Mouse (Mus musculus) hindbrain, embryonic 11.5 days (tissue): ENCODE data around the gene Aprt. TPM values are rescaled to one million over a fixed set of nuclear protein-coding genes. Genes with fewer than 3 reads are reported as not detected.

Experiments used
- ATAC-seq: fragments of 200-750 bp; cut with Nextera tagmentation; 2 replicates; pipeline ENCODE4 v1.8.0; 2017; ENCODE audit warnings: mild to moderate bottlenecking, moderate TSS enrichment, moderate library complexity; ENCODE audit not compliant: low FRiP score
- DNase-seq: peaks from one replicate; pipeline ENCODE4 v3.0.0-alpha.2; 2015; ENCODE audit warnings: low spot score
- H3K27ac ChIP-seq: fragments of 300-500 bp; sonication (generic); 2 replicates; pipeline ENCODE4 v1.5.1; 2014; ENCODE audit warnings: mild to moderate bottlenecking, low read depth, low read length
- H3K27me3 ChIP-seq: fragments of 300-500 bp; sonication (generic); 2 replicates; pipeline ENCODE4 v1.6.1; 2014; ENCODE audit warnings: mild to moderate bottlenecking, low read length, moderate library complexity, mixed read lengths; ENCODE audit not compliant: control insufficient read depth, insufficient read depth
- H3K36me3 ChIP-seq: fragments of 300-500 bp; sonication (generic); 2 replicates; pipeline ENCODE4 v1.6.1; 2014; ENCODE audit warnings: mild to moderate bottlenecking, low read length, moderate library complexity, mixed read lengths; ENCODE audit not compliant: control insufficient read depth, insufficient read depth
- H3K4me1 ChIP-seq: fragments of 300-500 bp; sonication (generic); replicated peaks from 2 replicates; pipeline ENCODE4 v1.6.1; 2014; ENCODE audit warnings: low read length, mixed read lengths; ENCODE audit not compliant: control insufficient read depth, insufficient read depth
- H3K4me2 ChIP-seq: fragments of 300-500 bp; sonication (generic); replicated peaks from 2 replicates; pipeline ENCODE4 v1.6.1; 2014; ENCODE audit warnings: mild to moderate bottlenecking, low read depth, low read length
- H3K4me3 ChIP-seq: fragments of 300-500 bp; sonication (generic); 2 replicates; pipeline ENCODE4 v1.5.1; 2014; ENCODE audit warnings: low read depth, low read length
- H3K9ac ChIP-seq: fragments of 300-500 bp; sonication (generic); 2 replicates; pipeline ENCODE4 v1.6.1; 2014; ENCODE audit warnings: low read depth, low read length
- H3K9me3 ChIP-seq: fragments of 300-500 bp; sonication (generic); 2 replicates; pipeline ENCODE4 v1.6.1; 2016; ENCODE audit warnings: low read length; ENCODE audit not compliant: control insufficient read depth
- WGBS: fragments of 180-500 bp; shearing (Covaris S2); extraction: QIAGEN DNeasy Blood & Tissue Kit; methylation state at CpG from one replicate; pipeline ENCODE4 v1.1.7; 2014; 5-methylcytosine and 5-hydroxymethylcytosine counted together
- polyA plus RNA-seq: library from polyadenylated mRNA; unstranded; fragments of >200 nt; fragmentation: Nextera tagmentation; extraction: Ambion mirVana; gene quantifications from 2 replicates; pipeline ENCODE4 v1.2.1, GENCODE M21; 2014

The Aprt gene
- polyA plus RNA-seq, 1 experiment from 2014 or later: 206 TPM

DNA sequence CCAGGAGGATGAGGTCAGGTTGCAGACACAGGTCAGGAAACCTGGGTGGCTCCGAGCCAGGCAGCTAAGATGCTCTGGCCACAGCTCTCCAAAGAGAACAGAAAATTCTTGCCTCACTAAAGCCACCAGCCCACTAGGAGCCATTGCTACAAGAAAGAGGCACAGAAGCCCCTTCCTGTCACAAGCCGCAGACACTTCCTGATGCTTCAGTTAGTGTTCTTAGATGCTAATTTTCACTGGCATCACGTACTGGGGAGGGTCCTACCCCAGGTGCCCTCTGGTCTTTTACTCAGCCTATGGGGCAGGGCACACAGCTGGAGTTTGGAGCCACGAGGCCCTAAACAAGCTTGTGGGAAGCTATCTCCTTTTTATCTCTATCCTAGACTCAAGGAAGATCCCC lies 19.3 kb upstream of the Aprt start:
- no peaks in the 10 kb centered on the region for H3K36me3 ChIP-seq
- no peak overlapping the region for H3K4me2 ChIP-seq
- ATAC-seq (no peak), DNase-seq (no peak)
- H3K4me1 ChIP-seq: no peaks in the 10 kb centered on the region
- H3K27me3 ChIP-seq: no peaks in the 10 kb centered on the region
- WGBS: 54% methylated on average over 4 of the region's 4 CpGs
- H3K9ac ChIP-seq: no peak overlapping the region
- no peak overlapping the region for H3K27ac ChIP-seq
- no peak overlapping the region for H3K4me3 ChIP-seq
- no peaks in the 10 kb centered on the region for H3K9me3 ChIP-seq

GRCm38 (mm10) chr8:122593783-122594507 lies 17.2 kb upstream of the Aprt start:
- Histone ChIP-seq H3K27me3 (no peaks in the 10 kb centered on the region), H3K4me1 (no peaks in the 10 kb centered on the region), H3K27ac (peak overlapping the region; percentile 24; the same call in 1 of the 2 replicates), H3K36me3 (no peaks in the 10 kb centered on the region), H3K4me3 (no peak overlapping the region), H3K9ac (0 out of 2 replicates have a peak overlapping the region, but pooled peaks have one; percentile 11), H3K9me3 (no peaks in the 10 kb centered on the region), H3K4me2 (no peak overlapping the region)
- WGBS: 80% methylated on average over 19 of the region's 19 CpGs
- no peak for ATAC-seq
- DNase-seq: no peak

DNA sequence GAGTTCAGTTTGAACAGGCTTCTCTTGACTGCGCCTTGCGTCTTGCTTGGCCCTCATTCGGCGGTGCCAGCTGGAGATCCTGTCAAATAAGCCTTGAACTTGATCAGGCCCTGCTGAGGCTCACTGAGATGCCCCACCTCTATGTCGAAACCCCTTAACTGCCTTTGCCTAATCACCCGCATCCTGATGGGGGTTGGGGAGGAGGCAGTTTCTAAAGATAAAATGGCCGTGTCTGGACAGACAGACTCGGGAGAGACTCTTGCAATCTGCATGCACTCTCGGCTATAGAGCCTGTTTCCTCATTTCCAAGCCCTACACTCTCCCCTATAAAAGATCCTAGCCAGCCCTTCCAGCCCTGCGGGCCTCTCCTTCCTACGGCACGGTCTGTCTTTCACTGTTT lies 16.5 kb upstream of the Aprt start:
- Histone ChIP-seq H3K9me3 (no peaks in the 10 kb centered on the region), H3K4me3 (no peak overlapping the region), H3K36me3 (no peaks in the 10 kb centered on the region), H3K4me1 (no peaks in the 10 kb centered on the region), H3K4me2 (no peak overlapping the region), H3K9ac (no peak overlapping the region), H3K27ac (no peak overlapping the region), H3K27me3 (no peaks in the 10 kb centered on the region)
- 77% methylated on average over 12 of the region's 12 CpGs for WGBS
- no peak for DNase-seq
- no peak for ATAC-seq

- no peak overlapping the region for H3K9ac ChIP-seq
- H3K36me3 ChIP-seq: no peaks in the 10 kb centered on the region
- no peak for DNase-seq
- H3K27ac ChIP-seq: no peak overlapping the region
- 87% methylated on average over 10 of the region's 10 CpGs for WGBS
- no peaks in the 10 kb centered on the region for H3K27me3 ChIP-seq
- ATAC-seq: no peak
- H3K4me3 ChIP-seq: no peak overlapping the region
- no peaks in the 10 kb centered on the region for H3K9me3 ChIP-seq
- H3K4me1 ChIP-seq: no peaks in the 10 kb centered on the region
- no peak overlapping the region for H3K4me2 ChIP-seq
Measured at GRCm38 (mm10) chr8:122586749-122587148, 10.0 kb upstream of the Aprt start.

DNA sequence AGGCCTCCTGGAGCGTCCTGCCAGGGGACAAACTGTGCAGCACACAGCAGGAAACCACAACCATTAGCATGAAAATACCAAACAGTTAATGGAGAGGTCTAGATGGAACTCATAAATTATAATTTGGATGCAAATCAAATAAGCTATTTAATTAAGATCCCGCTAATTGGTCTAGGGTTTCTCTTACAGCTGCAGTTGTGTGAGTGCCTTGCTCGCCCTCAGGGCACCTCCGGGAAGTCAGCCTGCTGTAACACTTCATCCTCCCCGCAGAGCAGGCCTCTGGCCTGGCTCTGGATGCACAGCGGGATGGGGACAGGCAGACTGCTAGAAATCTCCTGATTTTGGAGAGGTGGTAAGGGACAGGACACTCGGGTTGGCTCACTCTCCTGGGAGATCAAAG lies 9.5 kb upstream of the Aprt start:
- no peak overlapping the region for H3K4me3 ChIP-seq

GRCm38 (mm10) chr8:122585411-122585891 lies 8.7 kb upstream of the Aprt start:
- 71% methylated on average over 14 of the region's 14 CpGs for WGBS
- H3K4me2 ChIP-seq: no peak overlapping the region
- no peaks in the 10 kb centered on the region for H3K27me3 ChIP-seq
- H3K4me3 ChIP-seq: no peak overlapping the region
- H3K27ac ChIP-seq: no peak overlapping the region
- DNase-seq: no peak
- no peak for ATAC-seq
- H3K9me3 ChIP-seq: no peaks in the 10 kb centered on the region
- H3K9ac ChIP-seq: no peak overlapping the region
- no peaks in the 10 kb centered on the region for H3K36me3 ChIP-seq
- H3K4me1 ChIP-seq: no peaks in the 10 kb centered on the region

More for the DNA sequence above, 9.5 kb upstream of the Aprt start:
- H3K4me1 ChIP-seq: no peaks in the 10 kb centered on the region
- H3K27me3 ChIP-seq: no peaks in the 10 kb centered on the region
- no peak overlapping the region for H3K27ac ChIP-seq
- DNase-seq (no peak), ATAC-seq (no peak)
- no peak overlapping the region for H3K4me2 ChIP-seq
- H3K9ac ChIP-seq: no peak overlapping the region
- no peaks in the 10 kb centered on the region for H3K9me3 ChIP-seq
- H3K36me3 ChIP-seq: no peaks in the 10 kb centered on the region
- 61% methylated on average over 7 of the region's 7 CpGs for WGBS

DNA sequence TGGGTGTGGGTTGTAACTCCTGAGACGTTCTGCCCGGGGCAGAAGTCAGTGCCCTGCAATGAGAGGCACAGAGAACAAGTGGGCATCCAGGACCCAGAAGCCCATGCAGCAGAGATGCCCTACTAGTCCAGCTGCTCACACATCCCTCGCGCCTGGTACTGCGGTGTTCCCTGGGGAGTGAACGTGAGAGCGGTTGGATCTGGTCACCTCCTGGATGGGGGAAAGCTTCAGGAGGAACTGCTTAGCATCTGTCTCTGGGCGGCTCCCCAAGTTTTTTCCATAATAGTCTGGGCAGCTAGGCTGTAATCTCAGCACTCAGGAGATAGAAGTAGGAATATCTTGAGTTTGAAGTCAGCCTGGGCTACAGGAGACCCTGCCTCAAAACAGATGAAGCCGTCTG lies 8.3 kb upstream of the Aprt start:
- no peaks in the 10 kb centered on the region for H3K9me3 ChIP-seq
- no peaks in the 10 kb centered on the region for H3K36me3 ChIP-seq
- H3K9ac ChIP-seq: no peak overlapping the region
- no peak for DNase-seq
- no peak overlapping the region for H3K4me2 ChIP-seq
- 87% methylated on average over 9 of the region's 9 CpGs for WGBS
- no peak overlapping the region for H3K27ac ChIP-seq
- no peaks in the 10 kb centered on the region for H3K27me3 ChIP-seq
- ATAC-seq: no peak
- H3K4me3 ChIP-seq: no peak overlapping the region
- no peaks in the 10 kb centered on the region for H3K4me1 ChIP-seq

- Histone ChIP-seq H3K4me3 (no peak overlapping the region), H3K27ac (no peak overlapping the region), H3K36me3 (no peaks in the 10 kb centered on the region), H3K9me3 (no peaks in the 10 kb centered on the region), H3K27me3 (no peaks in the 10 kb centered on the region), H3K9ac (no peak overlapping the region), H3K4me2 (no peak overlapping the region), H3K4me1 (0 out of 2 replicates have a peak, but pooled peaks cover 3% of the 10 kb centered on the region)
- 64% methylated on average over 15 of the region's 15 CpGs for WGBS
- ATAC-seq (no peak), DNase-seq (no peak)
Measured at GRCm38 (mm10) chr8:122580926-122581325, 4.2 kb upstream of the Aprt start.

DNA sequence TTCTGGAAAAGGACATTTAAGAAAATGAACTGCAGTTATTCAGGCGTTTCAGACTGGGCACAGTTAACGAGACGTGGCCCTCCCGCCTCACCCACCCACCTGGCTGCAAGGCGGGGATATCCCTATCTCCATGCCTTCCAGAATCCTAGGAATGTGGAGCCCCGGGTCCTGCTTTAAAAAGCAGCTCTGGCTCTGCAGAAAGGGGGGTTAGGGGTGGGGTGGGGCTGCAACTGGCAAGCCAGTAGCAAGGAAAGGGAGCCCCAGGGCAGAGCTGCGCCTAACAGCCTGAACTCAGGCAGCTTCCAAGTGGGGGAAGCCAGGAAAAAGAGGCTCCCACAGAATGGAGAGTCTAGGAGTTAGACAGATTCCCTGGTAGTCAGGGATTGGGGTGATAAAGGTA lies 2.5 kb upstream of the Aprt start:
- Histone ChIP-seq H3K4me2 (no peak overlapping the region), H3K36me3 (no peaks in the 10 kb centered on the region), H3K27ac (no peak overlapping the region), H3K9ac (no peak overlapping the region), H3K9me3 (no peaks in the 10 kb centered on the region), H3K4me1 (peaks cover 8% of the 10 kb centered on the region), H3K27me3 (no peaks in the 10 kb centered on the region), H3K4me3 (no peak overlapping the region)
- no peak for ATAC-seq
- DNase-seq: no peak
- WGBS: 38% methylated on average over 7 of the region's 7 CpGs
